Mouse (Mus musculus): ENCODE data around the gene Traf5.

Traf5 gene

GRCm38 (mm10) chr1:191963948-191964772 is 128.2 kb downstream of the Traf5 start:
- peak; percentile 94 for DNase-seq

- no peak for DNase-seq
Observed at GRCm38 (mm10) chr1:191963413-191963812, 128.9 kb downstream of the Traf5 start.

- no peak for DNase-seq
Observed at GRCm38 (mm10) chr1:191960946-191961345, 131.4 kb downstream of the Traf5 start.

GRCm38 (mm10) chr1:191957321-191957720 is 135.0 kb downstream of the Traf5 start:
- peak; percentile 70 for DNase-seq

- DNase-seq, result peak; percentile 88
Observed at GRCm38 (mm10) chr1:191956871-191957270, 135.5 kb downstream of the Traf5 start.

- DNase-seq, result peak; percentile 45
Observed at GRCm38 (mm10) chr1:191956261-191956660, 136.1 kb downstream of the Traf5 start.

- DNase-seq, result peak; percentile 56
Observed at GRCm38 (mm10) chr1:191955101-191955500, 137.3 kb downstream of the Traf5 start.

- DNase-seq, result no peak
Observed at GRCm38 (mm10) chr1:191952733-191953335, 139.5 kb downstream of the Traf5 start.

- no peak for DNase-seq
Observed at GRCm38 (mm10) chr1:191950611-191951010, 141.7 kb downstream of the Traf5 start.

- DNase-seq, result no peak
Observed at GRCm38 (mm10) chr1:191948600-191948999, 143.8 kb downstream of the Traf5 start.

- DNase-seq, result no peak
Observed at GRCm38 (mm10) chr1:191947796-191948195, 144.6 kb downstream of the Traf5 start.
